Mouse (Mus musculus) left cerebral cortex, adult 11 months (tissue): ENCODE measurements around the gene Pde4dip.

ENCODE experiments used
- DNase-seq: peaks from one replicate; pipeline ENCODE4 v3.0.0; 2022; ENCODE audit warnings: low spot score

The Pde4dip gene

DNA sequence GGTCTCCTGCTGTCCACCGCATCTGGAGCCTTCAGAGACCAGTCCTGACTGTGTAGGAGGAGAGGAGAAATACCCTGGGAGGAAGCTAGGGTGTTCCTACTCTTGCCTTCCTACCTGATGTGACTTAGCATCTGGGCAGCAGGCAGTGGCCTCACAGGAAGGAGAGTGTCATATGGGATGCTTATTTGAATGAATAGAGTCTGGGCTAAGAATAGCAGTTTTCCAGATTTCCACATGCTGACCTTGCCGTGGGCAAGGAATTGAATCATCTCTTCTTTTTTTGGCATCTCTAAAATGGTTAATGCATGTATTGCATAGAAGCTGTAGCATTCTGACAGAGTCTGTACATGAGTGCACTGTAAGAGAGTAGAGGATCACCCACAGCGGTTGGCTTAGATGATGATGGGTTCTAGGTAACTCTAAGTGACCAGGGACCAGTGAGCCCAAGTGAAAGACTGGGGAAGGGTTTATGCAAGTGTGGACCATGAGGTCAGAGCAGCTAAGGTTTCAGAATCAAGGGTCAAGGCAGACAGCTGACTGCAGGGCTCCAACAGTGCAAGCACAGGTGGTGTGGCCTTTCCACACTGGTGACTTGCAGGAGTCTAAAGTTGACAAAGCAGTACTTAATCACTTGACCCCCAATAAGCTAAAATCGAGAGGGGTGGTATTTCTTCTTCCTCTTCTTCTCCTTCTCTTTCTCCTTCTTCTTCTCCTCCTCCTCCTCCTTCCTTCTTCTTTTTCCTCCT lies 202.0 kb downstream of the Pde4dip start:
- DNase-seq: no peak

GRCm38 (mm10) chr3:97683560-97684195 lies 204.8 kb downstream of the Pde4dip start:
- DNase-seq: no peak

DNA sequence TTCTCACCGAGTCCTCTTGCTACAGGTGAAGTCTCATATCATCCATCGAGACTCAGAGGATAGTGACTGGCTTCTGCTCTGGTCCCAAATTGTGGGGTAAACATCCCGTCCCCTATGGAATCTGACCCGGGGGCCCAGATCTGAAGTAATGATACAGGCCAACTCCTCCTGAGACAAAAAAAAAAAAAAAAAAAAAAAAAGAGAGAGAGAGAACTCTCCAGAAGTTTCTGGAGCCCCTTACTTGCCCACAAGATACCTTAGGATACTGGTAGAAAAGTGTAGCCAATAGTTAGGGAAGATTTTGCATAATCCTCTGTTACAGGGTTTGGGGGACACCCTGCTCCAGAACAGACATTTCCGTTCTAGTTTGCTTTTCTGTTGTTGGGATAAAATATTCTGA lies 205.9 kb downstream of the Pde4dip start:
- no peak for DNase-seq

- no peak for DNase-seq
Observed at GRCm38 (mm10) chr3:97682159-97682502, 206.4 kb downstream of the Pde4dip start.

DNA sequence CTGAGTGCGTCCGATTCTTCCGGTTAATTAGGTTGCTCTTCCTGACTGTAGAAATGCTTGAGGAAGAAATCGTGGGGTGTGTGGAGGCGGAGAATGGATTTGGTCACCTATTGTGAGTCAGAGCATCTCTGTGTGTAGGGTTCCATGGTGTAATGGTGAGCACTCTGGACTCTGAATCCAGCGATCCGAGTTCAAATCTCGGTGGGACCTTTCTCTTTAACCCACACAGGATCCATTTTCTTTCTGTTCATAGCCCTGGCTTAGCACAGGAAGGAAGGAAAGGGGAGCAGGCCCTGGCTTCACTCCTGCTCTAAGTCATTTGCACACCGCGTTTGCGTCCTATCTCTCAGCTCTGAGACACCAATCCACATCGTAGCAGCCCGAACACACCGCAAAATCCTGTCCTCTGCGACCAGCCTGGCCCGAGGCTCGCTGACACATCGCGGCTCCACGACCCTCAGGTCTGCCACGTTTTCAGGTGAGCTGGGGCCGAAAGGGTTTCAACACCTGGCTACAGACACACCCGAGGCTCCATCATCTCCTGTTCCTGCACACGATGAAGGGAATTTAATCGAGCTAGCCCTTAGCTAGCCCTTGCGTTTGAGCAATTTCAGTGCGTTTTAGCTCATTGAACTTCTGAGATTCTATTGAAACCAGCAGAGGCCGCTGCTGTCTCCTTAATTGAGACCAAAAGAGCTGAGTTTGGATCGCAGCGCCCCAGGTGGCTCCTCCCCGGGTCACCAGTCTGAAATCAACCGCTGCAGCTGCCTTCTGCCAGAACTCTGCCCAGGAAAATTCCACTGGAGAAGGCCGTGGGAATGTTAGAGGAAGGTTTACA lies 207.0 kb downstream of the Pde4dip start:
- DNase-seq: no peak

DNA sequence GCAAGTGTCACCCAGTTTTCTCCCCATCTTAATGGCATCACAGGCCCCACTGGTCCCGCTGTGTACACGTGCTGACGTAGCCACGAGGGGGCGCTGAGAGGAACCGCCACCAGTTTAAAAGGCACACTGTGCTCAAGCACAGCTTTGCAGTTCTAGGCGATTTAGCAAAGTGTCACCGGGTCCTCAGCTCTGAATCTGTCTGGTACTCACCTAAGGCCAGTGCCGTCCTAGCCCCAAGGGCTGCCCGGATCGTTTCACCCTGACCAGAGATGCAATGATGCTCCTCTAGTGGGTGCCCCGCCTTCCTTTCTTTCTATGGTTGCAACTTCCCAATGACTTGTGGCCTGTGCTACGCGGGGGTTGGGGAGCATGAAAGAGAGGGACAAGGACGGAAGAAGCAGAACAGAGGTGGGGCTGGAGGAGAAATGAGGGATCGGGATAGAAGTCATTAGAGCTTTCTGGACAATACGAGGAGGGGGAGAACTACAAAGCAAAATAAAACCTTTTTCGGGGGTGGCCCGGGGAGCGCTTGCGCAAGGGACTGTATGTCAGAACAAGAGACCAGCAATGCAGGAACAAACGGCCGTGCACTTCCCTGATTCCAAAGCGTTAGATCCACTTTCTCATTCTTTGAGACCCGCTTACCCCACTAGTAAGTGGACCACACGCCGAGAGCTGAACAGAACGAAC lies 207.7 kb downstream of the Pde4dip start:
- peak; percentile 70 for DNase-seq

GRCm38 (mm10) chr3:97678416-97678815 lies 210.1 kb downstream of the Pde4dip start:
- DNase-seq: no peak

GRCm38 (mm10) chr3:97676126-97676525 lies 212.4 kb downstream of the Pde4dip start:
- no peak for DNase-seq

DNA sequence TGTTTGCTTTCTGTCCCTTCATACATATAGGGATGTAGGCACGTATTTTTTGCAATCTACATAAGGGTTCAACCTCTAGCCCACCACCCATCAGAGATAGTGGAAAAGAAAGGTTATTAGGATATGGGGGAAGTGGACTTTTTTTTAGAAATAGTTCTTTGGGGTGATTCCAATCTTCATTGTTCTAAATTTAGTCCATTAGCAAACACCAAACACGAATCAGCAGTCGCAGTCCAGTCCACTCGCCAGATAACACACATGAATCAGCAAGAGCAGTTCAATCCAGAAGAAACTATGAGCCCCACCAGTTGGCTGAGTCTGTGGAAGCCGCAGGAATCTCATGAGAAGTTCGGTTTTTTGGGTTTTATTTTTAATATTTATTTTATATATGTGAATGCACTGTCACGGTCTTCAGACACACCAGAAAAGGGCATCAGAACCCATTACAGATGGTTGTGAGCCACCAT lies 213.8 kb downstream of the Pde4dip start, which contains the start of gene Gm17651:
TSS of gene Gm17651 (minus strand) at position 51 of the 467 bp plus-strand sequence.
- no peak for DNase-seq

GRCm38 (mm10) chr3:97667093-97667675 lies 221.3 kb downstream of the Pde4dip start:
- DNase-seq: no peak

DNA sequence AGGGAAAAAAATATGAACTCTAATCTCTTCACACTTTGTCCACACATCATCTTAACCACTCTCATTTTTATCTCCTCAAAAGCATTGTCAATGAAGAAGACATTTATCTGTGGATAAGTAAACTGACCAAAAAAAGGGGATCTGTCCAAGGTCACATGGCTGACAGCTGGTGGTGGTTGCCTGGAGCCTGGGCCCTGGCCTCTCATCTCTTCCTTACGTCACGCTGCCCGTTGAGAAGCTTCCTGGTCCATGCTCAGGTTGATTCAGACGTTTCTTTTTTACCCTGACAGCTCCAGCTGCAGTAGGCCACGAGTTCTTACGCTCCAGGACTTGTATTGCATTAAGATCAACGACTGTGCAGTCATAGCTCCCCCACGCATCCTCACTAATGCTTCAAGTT lies 222.4 kb downstream of the Pde4dip start:
- DNase-seq: no peak

DNA sequence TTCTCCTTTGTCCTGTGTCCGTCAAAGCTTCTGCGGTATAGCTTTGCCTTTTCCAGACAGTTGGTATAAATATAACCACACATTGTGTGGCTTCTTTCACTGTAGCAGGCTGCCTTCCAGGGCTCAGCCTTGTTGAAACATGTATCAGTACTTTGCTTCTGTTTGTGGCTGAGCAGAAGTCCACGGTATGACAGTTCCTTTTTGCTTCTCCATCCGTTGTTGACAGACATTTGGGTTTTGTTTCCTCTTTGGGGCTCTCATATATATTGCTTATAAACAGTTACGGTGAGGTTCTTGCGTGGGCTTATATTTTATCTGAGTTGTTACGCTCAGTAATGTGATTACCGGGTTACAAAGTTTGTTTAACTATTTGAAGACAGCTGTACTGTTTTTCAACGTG lies 223.0 kb downstream of the Pde4dip start:
- no peak for DNase-seq

DNA sequence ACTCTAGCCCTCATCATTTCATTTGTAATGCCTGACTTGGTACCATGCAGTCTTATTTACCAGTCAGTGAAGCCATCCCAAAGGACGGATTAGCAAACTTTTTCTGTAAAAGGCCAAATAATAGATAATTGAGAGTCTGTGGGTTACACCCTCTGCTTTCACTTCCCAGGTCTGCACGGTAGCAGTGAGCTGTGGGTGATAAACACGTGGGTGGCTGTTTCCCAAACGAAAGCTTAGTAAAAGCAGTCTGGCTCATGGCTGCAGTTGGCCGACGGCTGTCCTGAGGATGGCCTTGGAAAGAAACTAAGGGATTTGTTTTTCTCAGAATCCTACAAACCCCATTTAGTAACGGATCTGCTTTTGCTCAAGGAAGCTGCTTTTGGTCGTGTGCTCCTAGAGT lies 227.3 kb downstream of the Pde4dip start:
- no peak for DNase-seq

- no peak for DNase-seq
Observed at GRCm38 (mm10) chr3:97659746-97660145, 228.8 kb downstream of the Pde4dip start.

GRCm38 (mm10) chr3:97658426-97659193 lies 229.9 kb downstream of the Pde4dip start:
- no peak for DNase-seq

- peak; percentile 99 for DNase-seq
Observed at GRCm38 (mm10) chr3:97657655-97658411, 230.7 kb downstream of the Pde4dip start, which contains the start of gene Prkab2. Gene Prkab2, plus strand, starts transcription at chr3:97658193.

- DNase-seq: no peak
Observed at GRCm38 (mm10) chr3:97654901-97655300, 233.6 kb downstream of the Pde4dip start.

GRCm38 (mm10) chr3:97653781-97654180 lies 234.7 kb downstream of the Pde4dip start:
- DNase-seq: no peak

- DNase-seq: no peak
Observed at GRCm38 (mm10) chr3:97651604-97652003, 236.9 kb downstream of the Pde4dip start.

DNA sequence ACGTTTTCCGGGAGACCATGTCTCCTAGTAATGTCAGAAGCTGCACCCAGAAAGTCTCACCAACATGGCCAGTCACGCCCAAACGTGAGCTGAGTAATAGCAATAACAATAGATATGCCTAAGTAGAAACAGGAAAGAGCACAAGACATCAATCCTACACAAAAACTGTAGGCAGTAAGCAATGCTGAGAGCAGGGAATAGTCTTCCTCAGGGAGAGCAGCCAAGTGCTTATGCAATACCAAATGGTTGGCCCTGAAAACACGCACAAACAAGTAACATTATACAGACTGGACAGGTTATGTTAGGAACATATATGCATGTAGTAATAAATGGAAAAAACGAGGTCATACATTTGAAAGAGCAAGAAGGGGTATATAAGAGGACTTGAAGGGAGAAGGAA lies 239.0 kb downstream of the Pde4dip start:
- no peak for DNase-seq
